8 mouse cellular contexts compared by ENCODE assay signal in the genomic region with DNA sequence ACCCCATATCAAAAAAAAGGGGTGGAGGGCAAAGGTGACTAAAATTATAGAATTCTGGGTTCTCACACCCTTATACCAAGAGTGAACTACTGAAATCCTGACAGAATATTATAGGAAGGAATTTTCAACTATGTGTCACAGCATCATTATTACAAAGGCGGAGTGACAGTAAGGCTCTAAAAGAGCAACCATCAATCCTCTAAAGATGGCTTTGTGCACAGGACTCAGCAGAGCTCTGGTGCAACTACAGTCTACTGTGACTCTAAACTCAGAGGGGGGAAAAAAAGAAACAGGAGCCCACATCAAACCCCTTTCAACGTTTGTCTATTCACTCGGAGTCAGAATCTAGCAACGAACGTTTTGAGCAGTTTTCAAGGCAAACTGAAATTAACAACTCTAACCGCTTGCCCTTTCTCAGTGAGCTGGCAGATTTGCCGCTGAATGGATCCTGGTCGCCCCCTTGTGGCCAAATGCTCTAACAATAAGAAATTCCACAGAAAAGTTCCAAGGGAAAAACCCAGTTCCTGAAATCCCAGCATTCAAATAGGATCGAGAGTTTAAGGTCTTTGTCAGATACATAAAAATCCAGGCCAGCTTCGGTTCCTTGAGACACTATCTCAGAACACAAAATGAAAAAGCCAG. TPM values are rescaled to one million over a fixed set of nuclear protein-coding genes. Genes with fewer than 3 reads are reported as not detected.
DNase-seq lines count a peak whose midpoint lies in the region; TF ChIP-seq lines count a peak whose summit lies in the region.

No protein-coding gene starts in this region.

- TF ChIP-seq POLR2A in CH12.LX (IDR thresholded peaks at IDR 0.05; ENCODE audit: low read depth, low read length) = no peak
- TF ChIP-seq POLR2A in bone marrow macrophage, adult 2 months (IDR thresholded peaks at IDR 0.05; ENCODE audit: borderline replicate concordance, low read depth, low read length) = no peak
- TF ChIP-seq POLR2A in lung, adult 2 months (IDR thresholded peaks at IDR 0.05; ENCODE audit: borderline replicate concordance, extremely low read depth, low read depth, low read length) = no peak

- H3K4me1 ChIP-seq in CH12.LX (ENCODE audit: control insufficient read depth in 1 of 2, insufficient read depth in 2 of 2) = peaks cover 0 to 4% of the 10 kb centered on the region in 2 experiments; a peak in 2 of 4 replicates
- no peaks in the 10 kb centered on the region for H3K4me1 ChIP-seq in bone marrow macrophage, adult 2 months (ENCODE audit: control insufficient read depth, insufficient read depth, low read length)
- H3K4me1 ChIP-seq in forebrain, embryonic 10.5 days = peaks cover 7% of the 10 kb centered on the region; the same call in 1 of the 2 replicates
- no peaks in the 10 kb centered on the region for H3K4me1 ChIP-seq in lung, adult 2 months (ENCODE audit: control insufficient read depth, insufficient read depth, low read length)

- H3K79me2 ChIP-seq in CH12.LX (replicated peaks; ENCODE audit: control insufficient read depth, extremely low read depth, insufficient read depth, poor library complexity, severe bottlenecking) = no peaks in the 10 kb centered on the region

- in situ Hi-C loops in CH12.LX (cut with MboI; ENCODE audit: low pct_ligation_motif_present, low pct_unique_long_range_greater_than_20kb, low sequenced_read_pairs) = loop anchor here (5.0 to 25.0 kb wide), 2 partner anchors 221 to 751 kb away; no protein-coding TSS in a partner anchor

- WGBS in forebrain, embryonic 10.5 days = 27% methylated on average over 10 of the region's 10 CpGs
- 8% methylated on average over 10 of the region's 10 CpGs for WGBS in lung, adult 2 months

- peak; percentile 64 to 90 for TF ChIP-seq CTCF in CH12.LX (conservative IDR thresholded peaks at IDR 0.05 in 1 of 2, IDR thresholded peaks at IDR 0.05 in 1 of 2; ENCODE audit: low read depth in 2 of 2, low read length in 2 of 2)
- TF ChIP-seq CTCF in bone marrow macrophage, adult 2 months (IDR thresholded peaks at IDR 0.05; ENCODE audit: low read depth, low read length) = peak; percentile 86
- peak; percentile 91 for TF ChIP-seq CTCF in layer of hippocampus, adult 2 months (conservative IDR thresholded peaks at IDR 0.05)
- TF ChIP-seq CTCF in lung, adult 2 months (IDR thresholded peaks at IDR 0.05; ENCODE audit: insufficient read depth, low read length) = peak; percentile 83

- no peak for DNase-seq in CH12.LX (ENCODE audit: extremely low read depth)
- peak; percentile 73 for DNase-seq in forebrain, embryonic 10.5 days (ENCODE audit: extremely low spot score, low spot score)
- peak; percentile 77 to 86 for DNase-seq in heart, postnatal 14 days
- peak; percentile 71 to 92 for DNase-seq in layer of hippocampus, adult 2 months (ENCODE audit: low spot score in 2 of 2)
- peak; percentile 68 for DNase-seq in lung, adult 2 months
- peak; percentile 63 for DNase-seq in ovary, postnatal 10 days (ENCODE audit: low spot score)
- peak; percentile 78 for DNase-seq in thymus, postnatal 4 days

- H3K4me3 ChIP-seq in CH12.LX (replicated peaks in 1 of 3; ENCODE audit: low read depth in 2 of 3, low read length in 2 of 3, poor library complexity in 1 of 3) = no peak overlapping the region
- no peak overlapping the region for H3K4me3 ChIP-seq in bone marrow macrophage, adult 2 months (ENCODE audit: insufficient read depth, low read length)
- no peak overlapping the region for H3K4me3 ChIP-seq in forebrain, embryonic 10.5 days
- H3K4me3 ChIP-seq in layer of hippocampus, adult 2 months = peak overlapping the region; percentile 44
- H3K4me3 ChIP-seq in lung, adult 2 months (replicated peaks; ENCODE audit: extremely low read depth, low read depth, low read length) = no peak overlapping the region

- peaks cover 3% of the 10 kb centered on the region for H3K9me3 ChIP-seq in CH12.LX (replicated peaks; ENCODE audit: low read length)
- H3K9me3 ChIP-seq in forebrain, embryonic 10.5 days = peaks cover 5% of the 10 kb centered on the region; the same call in 1 of the 2 replicates

- H3K27ac ChIP-seq in CH12.LX (ENCODE audit: insufficient read depth, low read depth) = no peak overlapping the region
- H3K27ac ChIP-seq in bone marrow macrophage, adult 2 months (ENCODE audit: insufficient read depth, low read depth, low read length) = no peak overlapping the region
- H3K27ac ChIP-seq in forebrain, embryonic 10.5 days = no peak overlapping the region
- no peak overlapping the region for H3K27ac ChIP-seq in layer of hippocampus, adult 2 months

- no peaks in the 10 kb centered on the region for H3K36me3 ChIP-seq in CH12.LX (replicated peaks in 1 of 2; ENCODE audit: control insufficient read depth in 1 of 2, insufficient read depth in 1 of 2, low read length in 1 of 2)
- no peaks in the 10 kb centered on the region for H3K36me3 ChIP-seq in forebrain, embryonic 10.5 days (replicated peaks)

- H3K27me3 ChIP-seq in CH12.LX (replicated peaks) = no peaks in the 10 kb centered on the region
- no peaks in the 10 kb centered on the region for H3K27me3 ChIP-seq in forebrain, embryonic 10.5 days (ENCODE audit: poor library complexity, severe bottlenecking)

- TF ChIP-seq EP300 in CH12.LX (IDR thresholded peaks at IDR 0.05; ENCODE audit: low read length) = no peak

- TF ChIP-seq RAD21 in CH12.LX (IDR thresholded peaks at IDR 0.05; ENCODE audit: low read depth, low read length) = peak; percentile 85

- H3K9ac ChIP-seq in CH12.LX (ENCODE audit: insufficient read depth, low read depth) = peak overlapping the region; percentile 44

- dilution Hi-C loops in CH12.LX (cut with MboI; ENCODE audit: extremely low pct_ligation_motif_present, extremely low pct_unique_long_range_greater_than_20kb, low sequenced_read_pairs) = no loop called here

- intact Hi-C loops in heart, postnatal 14 days (cut with DNase I) = loop anchor here (1.0 to 10.0 kb wide), 3 partner anchors 162 to 219 kb away; no protein-coding TSS in a partner anchor

- peak overlapping the region; percentile 85 for H3K4me2 ChIP-seq in CH12.LX (ENCODE audit: insufficient read depth, low read depth, poor library complexity, severe bottlenecking)

TF ChIP-seq in CH12.LX, 34 proteins besides CTCF, POLR2A, EP300 and RAD21:
- TF ChIP-seq MEF2A (IDR thresholded peaks at IDR 0.05; ENCODE audit: borderline replicate concordance, low read depth, low read length) (no peak), USF2 (conservative IDR thresholded peaks at IDR 0.05; ENCODE audit: low read depth, low read length) (no peak), TBP (conservative IDR thresholded peaks at IDR 0.05; ENCODE audit: low read depth, low read length) (no peak), BHLHE40 (IDR thresholded peaks at IDR 0.05; ENCODE audit: low read depth, low read length) (no peak), ZC3H11A (IDR thresholded peaks at IDR 0.05; ENCODE audit: low read depth, low read length) (peak; percentile 38), IRF4 (IDR thresholded peaks at IDR 0.05; ENCODE audit: low read depth, low read length) (peak; percentile 35), TCF12 (IDR thresholded peaks at IDR 0.05; ENCODE audit: low read depth, low read length) (no peak), RCOR1 (conservative IDR thresholded peaks at IDR 0.05; ENCODE audit: low read depth, low read length) (no peak), SMC3 (IDR thresholded peaks at IDR 0.05; ENCODE audit: low read depth, low read length) (peak; percentile 67), NRF1 (IDR thresholded peaks at IDR 0.05; ENCODE audit: low read depth, low read length) (no peak), CHD1 (IDR thresholded peaks at IDR 0.05; ENCODE audit: low read depth, low read length) (no peak)

RNA-seq across cellular contexts. Expression of gene Usp44, which starts 18.5 kb away (rescaled TPM):
- total RNA-seq in CH12.LX (2012; rRNA removed) (17.8 and 28.2 TPM in 2 replicates), CH12.LX (2014; rRNA removed) (4.6 and 4.9 TPM in 2 replicates)
- 2.7 and 2.9 TPM in 2 replicates for polyA plus RNA-seq in CH12.LX (2012; ENCODE audit: insufficient read length, low read depth)
- polyA plus RNA-seq in bone marrow macrophage, adult 2 months (2012; ENCODE audit: insufficient read depth, insufficient read length, missing spikeins) = not detected in 2 replicates
- 16.3 and 17.4 TPM in 2 replicates for polyA plus RNA-seq in forebrain, embryonic 10.5 days (2016; fragmentation: Nextera tagmentation; extraction: Ambion mirVana)
- total RNA-seq in heart, postnatal 14 days (2021) = under 1 TPM in 1 of 2 experiments, not detected in 1; 0.15 TPM
- not detected for total RNA-seq in layer of hippocampus, adult 2 months (2021)
- polyA plus RNA-seq in lung, adult 2 months (2012; rRNA removed) = 0.24 and 0.37 TPM in 2 replicates
